Mouse (Mus musculus) forebrain, embryonic 14.5 days (tissue): ENCODE data around the gene Hes7. TPM values are rescaled to one million over a fixed set of nuclear protein-coding genes. Genes with fewer than 3 reads are reported as not detected.

Source experiments
- ATAC-seq: fragments of 200-750 bp; cut with Nextera tagmentation; 2 replicates; pipeline ENCODE4 v1.8.0; 2017; ENCODE audit warnings: mild to moderate bottlenecking, moderate library complexity
- DNase-seq: peaks from one replicate; pipeline ENCODE4 v3.0.0-alpha.2; 2015; ENCODE audit warnings: low spot score
- H3K27ac ChIP-seq: fragments of 300-500 bp; sonication (generic); 2 replicates; pipeline ENCODE4 v1.5.1; 2014; ENCODE audit warnings: low read depth, mild to moderate bottlenecking, control low read depth, low read length, moderate library complexity
- H3K27me3 ChIP-seq: fragments of 300-500 bp; sonication (generic); replicated peaks from 2 replicates; pipeline ENCODE4 v1.6.1; 2014; ENCODE audit warnings: low read length, control low read depth, mixed read lengths; ENCODE audit not compliant: control insufficient read depth, insufficient read depth
- H3K36me3 ChIP-seq: fragments of 300-500 bp; sonication (generic); 2 replicates; pipeline ENCODE4 v1.6.1; 2014; ENCODE audit warnings: low read length, control low read depth; ENCODE audit not compliant: control insufficient read depth, insufficient read depth
- H3K4me1 ChIP-seq: fragments of 300-500 bp; sonication (generic); 2 replicates; pipeline ENCODE4 v1.6.1; 2014; ENCODE audit warnings: antibody characterized with exemption, low read length, control low read depth; ENCODE audit not compliant: control insufficient read depth, insufficient read depth
- H3K4me2 ChIP-seq: fragments of 300-500 bp; sonication (generic); 2 replicates; pipeline ENCODE4 v1.6.1; 2014; ENCODE audit warnings: mild to moderate bottlenecking, control low read depth, low read length
- H3K4me3 ChIP-seq: fragments of 300-500 bp; sonication (generic); 2 replicates; pipeline ENCODE4 v1.5.1; 2014; ENCODE audit warnings: low read depth, low read length, control low read depth
- H3K9ac ChIP-seq: fragments of 300-500 bp; sonication (generic); 2 replicates; pipeline ENCODE4 v1.6.1; 2014; ENCODE audit warnings: mild to moderate bottlenecking, low read length, control low read depth, moderate library complexity
- H3K9me3 ChIP-seq: fragments of 300-500 bp; sonication (generic); replicated peaks from 2 replicates; pipeline ENCODE4 v1.6.1; 2016; ENCODE audit warnings: low read length, control low read depth, mixed read lengths; ENCODE audit not compliant: control insufficient read depth
- WGBS: fragments of 180-500 bp; shearing (Covaris S2); extraction: QIAGEN DNeasy Blood & Tissue Kit; methylation state at CpG from one replicate; pipeline ENCODE4 v1.1.7; 2014; 5-methylcytosine and 5-hydroxymethylcytosine counted together
- polyA plus RNA-seq: library from polyadenylated mRNA; unstranded; fragments of >200 nt; fragmentation: Nextera tagmentation; extraction: Ambion mirVana; gene quantifications from 2 replicates; pipeline ENCODE4 v1.2.1, GENCODE M21; 2014

The Hes7 gene
- polyA plus RNA-seq, 1 experiment from 2014 or later, result 0.24 TPM

DNA sequence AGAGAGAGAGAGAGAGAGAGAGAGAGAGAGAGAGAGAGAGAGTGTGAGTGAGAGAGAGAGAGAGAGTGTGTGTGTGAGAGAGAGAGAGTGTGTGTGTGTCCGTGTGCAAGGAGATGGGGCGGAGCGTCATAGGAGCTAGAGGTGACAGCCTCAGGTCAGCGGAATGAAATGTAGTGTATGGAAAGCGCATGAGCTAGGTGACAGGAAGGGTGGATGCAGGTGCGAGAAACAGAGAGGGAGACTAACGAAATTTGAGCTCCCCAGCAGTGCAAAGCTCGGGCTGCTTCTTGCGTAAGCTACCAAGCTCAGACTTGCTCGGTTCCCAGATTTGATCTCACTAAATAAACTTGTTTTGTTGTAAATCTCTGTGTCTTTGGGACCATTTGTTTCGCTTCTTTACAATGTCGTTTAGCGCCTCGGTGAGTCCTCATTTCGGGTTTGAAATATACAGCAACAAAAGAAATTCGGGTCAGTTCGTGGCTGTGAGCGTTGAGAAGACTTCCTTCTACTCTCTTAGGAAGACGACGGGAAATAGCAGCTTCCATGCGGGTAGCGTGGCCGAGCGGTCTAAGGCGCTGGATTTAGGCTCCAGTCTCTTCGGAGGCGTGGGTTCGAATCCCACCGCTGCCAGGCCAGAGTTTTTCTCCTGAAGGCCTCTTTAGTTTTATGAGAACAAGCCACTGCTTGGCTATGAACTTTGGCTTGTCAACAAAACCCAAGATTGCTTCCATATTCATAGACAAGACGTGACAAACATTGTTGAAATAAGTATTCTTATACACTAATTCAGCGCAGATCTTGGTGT lies 3.7 kb downstream of the Hes7 start:
- DNase-seq, result peak; percentile 96
- under 1% methylated on average over 31 of the region's 31 CpGs for WGBS
- no peaks in the 10 kb centered on the region for H3K36me3 ChIP-seq

DNA sequence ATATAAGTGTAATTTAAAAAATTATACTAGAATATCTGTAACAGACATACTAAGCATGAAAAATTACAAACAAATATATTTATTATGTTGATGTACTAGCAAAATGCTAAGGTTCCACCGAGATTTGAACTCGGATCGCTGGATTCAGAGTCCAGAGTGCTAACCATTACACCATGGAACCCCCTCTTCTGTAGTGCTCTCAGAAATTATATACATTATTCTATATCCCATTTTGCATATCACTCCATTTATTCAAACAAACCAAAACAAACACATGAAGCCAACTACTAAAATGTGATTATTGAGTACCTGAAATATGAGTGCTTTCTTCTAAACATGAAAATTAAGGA lies 4.3 kb downstream of the Hes7 start:
- H3K36me3 ChIP-seq, result no peaks in the 10 kb centered on the region
- H3K4me1 ChIP-seq, result peaks cover 13% of the 10 kb centered on the region; the same call in 1 of the 2 replicates
- no peaks in the 10 kb centered on the region for H3K9me3 ChIP-seq
- WGBS, result under 1% methylated on average over 3 of the region's 3 CpGs
- H3K4me2 ChIP-seq, result peak overlapping the region; percentile 94
- no peak overlapping the region for H3K9ac ChIP-seq
- no peak overlapping the region for H3K27ac ChIP-seq
- peak overlapping the region; percentile 77 for H3K4me3 ChIP-seq
- peak; percentile 93 for DNase-seq
- peaks cover 6% of the 10 kb centered on the region; the same call in 1 of the 2 replicates for H3K27me3 ChIP-seq
- ATAC-seq, result peak; percentile 58

More for the DNA sequence above, 3.7 kb downstream of the Hes7 start:
- ATAC-seq, result peak; percentile 65
- Histone ChIP-seq H3K4me3 (peak overlapping the region; percentile 77), H3K27me3 (peaks cover 6% of the 10 kb centered on the region; the same call in 1 of the 2 replicates), H3K27ac (peak overlapping the region; percentile 74), H3K4me1 (peaks cover 14% of the 10 kb centered on the region; the same call in 1 of the 2 replicates), H3K9me3 (no peaks in the 10 kb centered on the region), H3K9ac (peak overlapping the region; percentile 59), H3K4me2 (peak overlapping the region; percentile 94)

DNA sequence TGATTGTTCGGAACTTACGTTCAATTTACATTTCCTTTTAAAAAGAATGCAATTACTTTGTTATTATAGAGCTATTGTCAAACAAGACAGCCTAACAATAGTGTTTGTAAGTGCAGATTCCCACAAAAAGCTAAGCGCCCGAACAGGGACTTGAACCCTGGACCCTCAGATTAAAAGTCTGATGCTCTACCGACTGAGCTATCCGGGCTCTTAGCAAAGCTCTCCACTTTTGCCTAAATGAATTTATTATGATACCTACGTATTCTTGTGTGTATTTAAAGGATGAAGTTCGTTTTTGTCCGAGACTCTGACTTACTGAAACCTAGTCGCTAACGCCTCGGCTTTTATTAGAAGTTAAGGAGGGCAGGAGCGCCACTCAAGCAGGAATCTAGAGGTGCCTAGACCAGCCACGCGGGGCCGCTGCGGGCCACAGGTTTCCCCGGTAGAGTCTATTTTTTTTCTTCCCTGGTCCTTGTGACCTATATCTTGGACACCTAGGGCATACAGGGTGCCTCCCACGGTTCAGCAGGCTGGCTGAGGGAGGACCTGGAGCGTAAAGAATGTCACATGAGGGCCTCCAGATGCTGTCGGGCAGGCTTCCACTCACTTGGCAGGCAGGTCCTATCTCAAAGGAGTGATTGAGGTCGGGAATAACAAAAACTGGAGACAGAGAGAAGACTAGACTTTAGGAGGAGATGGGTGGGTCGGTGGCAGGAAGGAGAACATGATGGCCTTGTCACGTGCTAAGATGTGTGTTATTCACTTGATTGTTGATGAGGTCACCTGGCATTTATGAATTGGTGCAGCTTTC lies 5.0 kb downstream of the Hes7 start:
- peak; percentile 96 for DNase-seq
- WGBS, result under 1% methylated on average over 24 of the region's 24 CpGs
- no peak overlapping the region; the same call in 1 of the 2 replicates for H3K27ac ChIP-seq

DNA sequence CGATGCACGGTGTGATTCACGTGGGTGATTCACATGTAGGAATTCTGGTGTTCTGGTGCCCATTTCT lies 5.5 kb downstream of the Hes7 start, which contains the start of gene Aloxe3:
Gene Aloxe3 (plus strand): TSS at position 45 of the 67 bp plus-strand sequence.
- Histone ChIP-seq H3K36me3 (no peaks in the 10 kb centered on the region), H3K27ac (no peak within 1 kb of the TSS; the same call in 1 of the 2 replicates), H3K4me2 (peak within 1 kb of the TSS; percentile 66), H3K27me3 (0 out of 2 replicates have a peak, but pooled peaks cover 2% of the 10 kb centered on the region), H3K9me3 (no peaks in the 10 kb centered on the region), H3K9ac (peak within 1 kb of the TSS; percentile 67), H3K4me3 (peak within 1 kb of the TSS; percentile 46), H3K4me1 (peaks cover 9% of the 10 kb centered on the region; the same call in 1 of the 2 replicates)
- ATAC-seq, result no peak
- 5% methylated on average over 3 of the region's 3 CpGs for WGBS
- no peak for DNase-seq

More for the DNA sequence above, 5.0 kb downstream of the Hes7 start:
- H3K4me1 ChIP-seq, result peaks cover 11% of the 10 kb centered on the region; the same call in 1 of the 2 replicates
- H3K36me3 ChIP-seq, result no peaks in the 10 kb centered on the region
- ATAC-seq, result peak; percentile 49
- peak overlapping the region; percentile 67 for H3K9ac ChIP-seq
- peaks cover 6% of the 10 kb centered on the region; the same call in 1 of the 2 replicates for H3K27me3 ChIP-seq
- peak overlapping the region; percentile 66 for H3K4me2 ChIP-seq
- peak overlapping the region; percentile 46 for H3K4me3 ChIP-seq
- no peaks in the 10 kb centered on the region for H3K9me3 ChIP-seq

DNA sequence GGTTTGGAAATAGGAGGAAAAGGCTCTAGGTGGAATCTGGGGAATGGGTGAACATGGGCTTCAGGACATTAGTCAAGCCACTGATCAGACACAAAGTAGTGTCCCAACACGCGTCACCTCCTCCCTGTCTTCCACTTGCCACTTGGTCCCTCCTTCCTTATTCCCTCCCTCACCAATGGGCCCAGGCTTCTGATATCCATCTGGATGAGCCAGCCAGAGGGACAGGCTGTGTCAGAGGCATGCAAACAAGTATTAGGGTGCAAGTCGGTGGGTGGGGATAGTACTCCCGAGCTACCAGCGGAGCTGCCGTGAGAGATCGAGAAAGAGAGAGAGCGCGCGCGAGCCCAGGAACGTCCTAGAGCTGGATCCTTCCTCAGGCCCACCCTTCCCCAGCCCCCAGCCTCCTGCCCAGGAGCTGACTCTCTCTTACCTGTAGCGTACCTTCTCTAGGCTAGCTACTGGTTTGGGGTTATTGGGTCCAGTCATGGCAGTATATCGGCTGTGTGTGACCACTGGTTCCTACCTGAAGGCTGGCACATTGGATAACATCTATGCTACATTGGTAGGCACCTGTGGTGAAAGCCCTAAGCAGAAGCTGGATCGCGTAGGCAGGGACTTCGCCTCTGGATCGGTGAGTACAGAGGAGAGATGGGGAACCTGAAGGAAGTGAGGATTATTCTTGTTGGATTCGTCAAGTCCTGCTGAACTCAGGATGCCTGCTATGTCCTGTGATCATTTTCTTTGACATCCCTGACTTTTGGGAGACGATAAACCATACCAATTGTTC lies 5.9 kb downstream of the Hes7 start:
- 11% methylated on average over 20 of the region's 20 CpGs for WGBS
- peaks cover 5% of the 10 kb centered on the region; the same call in 1 of the 2 replicates for H3K4me1 ChIP-seq
- ATAC-seq (no peak), DNase-seq (peak; percentile 19)
- peak overlapping the region; percentile 46 for H3K4me3 ChIP-seq
- H3K4me2 ChIP-seq, result peak overlapping the region; percentile 66
- no peaks in the 10 kb centered on the region for H3K9me3 ChIP-seq
- H3K36me3 ChIP-seq, result no peaks in the 10 kb centered on the region
- H3K27ac ChIP-seq, result no peak overlapping the region
- H3K27me3 ChIP-seq, result no peaks in the 10 kb centered on the region
- H3K9ac ChIP-seq, result peak overlapping the region; percentile 67

DNA sequence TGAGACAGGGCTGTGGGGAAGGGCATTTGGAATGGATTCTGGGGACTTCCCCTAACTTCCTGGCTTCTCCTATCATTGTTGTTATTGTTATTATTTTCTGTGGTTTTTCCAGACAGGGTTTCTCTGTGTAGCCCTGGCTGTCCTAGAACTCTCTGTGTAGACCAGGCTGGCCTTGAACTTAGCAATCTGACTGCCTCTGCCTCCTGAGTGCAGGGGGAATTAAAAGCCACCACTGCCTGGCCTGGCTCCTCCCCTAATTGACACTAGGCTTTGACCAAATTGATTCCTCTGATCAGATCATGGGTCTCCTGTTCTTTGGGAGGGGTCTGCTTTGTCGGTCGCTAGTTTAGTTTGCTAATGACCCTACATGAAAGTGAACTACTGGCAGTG lies 6.5 kb downstream of the Hes7 start:
- Histone ChIP-seq H3K36me3 (no peaks in the 10 kb centered on the region), H3K9ac (no peak overlapping the region), H3K9me3 (no peaks in the 10 kb centered on the region), H3K4me1 (peaks cover 3% of the 10 kb centered on the region; the same call in 1 of the 2 replicates), H3K27ac (no peak overlapping the region), H3K4me3 (peak overlapping the region; percentile 46), H3K4me2 (peak overlapping the region; percentile 66), H3K27me3 (no peaks in the 10 kb centered on the region)
- DNase-seq, result no peak
- no peak for ATAC-seq
- 46% methylated on average over 2 of the region's 2 CpGs for WGBS

DNA sequence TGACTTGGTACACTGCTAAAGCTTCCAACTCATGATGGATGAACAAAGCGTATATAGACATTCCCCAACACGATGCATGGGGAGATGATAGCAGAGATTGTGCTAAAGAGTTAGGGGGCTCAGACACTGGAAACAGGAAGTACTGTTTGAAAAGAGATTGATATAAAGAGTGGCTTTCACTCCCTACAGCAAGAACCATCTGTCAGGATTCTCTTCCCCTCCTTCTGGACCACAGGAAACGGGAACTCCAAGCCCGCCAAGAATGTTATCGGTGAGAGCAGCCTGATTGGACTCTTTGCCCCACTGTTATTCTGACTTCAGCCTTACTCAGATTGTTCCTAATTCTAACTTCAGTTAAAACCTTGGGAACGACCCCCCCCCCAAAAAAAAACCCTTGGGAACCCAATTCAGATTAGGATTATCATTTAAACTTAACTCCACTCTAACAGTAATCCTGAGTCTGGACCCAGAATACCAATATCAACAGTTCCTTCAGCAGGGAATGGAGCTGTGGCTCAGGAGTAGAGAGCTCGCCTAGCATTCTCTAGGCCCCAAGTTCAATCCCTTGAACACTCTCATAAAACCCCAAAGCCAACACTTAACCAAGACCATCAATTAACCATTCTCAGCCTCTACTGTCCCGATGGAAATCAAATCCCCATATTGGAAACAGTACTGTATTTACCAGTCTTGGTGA lies 8.4 kb downstream of the Hes7 start:
- H3K4me2 ChIP-seq, result no peak overlapping the region
- H3K4me1 ChIP-seq, result peaks cover 3% of the 10 kb centered on the region; the same call in 1 of the 2 replicates
- H3K4me3 ChIP-seq, result no peak overlapping the region
- no peak overlapping the region for H3K27ac ChIP-seq
- DNase-seq (no peak), ATAC-seq (no peak)
- no peaks in the 10 kb centered on the region for H3K9me3 ChIP-seq
- WGBS, result 77% methylated on average over 8 of the region's 8 CpGs
- H3K9ac ChIP-seq, result no peak overlapping the region
- H3K27me3 ChIP-seq, result no peaks in the 10 kb centered on the region
- H3K36me3 ChIP-seq, result no peaks in the 10 kb centered on the region

DNA sequence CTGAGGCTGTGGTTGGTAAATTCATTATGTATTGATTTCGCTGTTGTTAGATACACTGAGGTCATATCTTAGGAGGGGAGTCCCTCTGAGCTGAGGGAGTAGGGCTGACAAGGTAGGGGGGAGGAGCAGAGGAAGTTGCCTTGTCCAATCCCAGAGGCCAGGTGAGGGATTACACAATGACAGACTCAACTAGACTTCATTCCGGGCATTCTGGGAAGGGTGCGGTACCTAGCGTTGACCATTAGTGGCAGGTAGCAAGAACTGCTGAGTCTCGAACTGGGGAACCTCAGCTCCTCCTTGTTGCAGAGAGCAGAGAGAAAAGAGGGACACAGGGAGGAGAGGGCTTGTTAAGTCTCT lies 13.3 kb downstream of the Hes7 start:
- Histone ChIP-seq H3K36me3 (no peaks in the 10 kb centered on the region), H3K4me3 (peak overlapping the region; percentile 39), H3K9me3 (no peaks in the 10 kb centered on the region), H3K27me3 (no peaks in the 10 kb centered on the region), H3K4me1 (no peaks in the 10 kb centered on the region), H3K27ac (no peak overlapping the region; the same call in 1 of the 2 replicates), H3K4me2 (peak overlapping the region; percentile 76), H3K9ac (peak overlapping the region; percentile 59; the same call in 1 of the 2 replicates)
- no peak for DNase-seq
- ATAC-seq, result no peak
- WGBS, result 15% methylated on average over 5 of the region's 5 CpGs
